Mouse (Mus musculus) lung, embryonic 14.5 days (tissue): ENCODE results near the gene BC049730. TPM values are rescaled to one million over a fixed set of nuclear protein-coding genes. Genes with fewer than 3 reads are reported as not detected.

Source experiments
- ATAC-seq: fragments of 200-750 bp; cut with Nextera tagmentation; 2 replicates; pipeline ENCODE4 v1.8.0; 2017; ENCODE audit warnings: mild to moderate bottlenecking, moderate TSS enrichment, moderate library complexity; ENCODE audit not compliant: insufficient read depth
- DNase-seq: peaks from one replicate; pipeline ENCODE4 v3.0.0-alpha.2; 2015
- H3K27ac ChIP-seq: fragments of 300-500 bp; sonication (generic); 2 replicates; pipeline ENCODE4 v1.5.1; 2014; ENCODE audit warnings: low read depth, mild to moderate bottlenecking, moderate library complexity
- H3K27me3 ChIP-seq: fragments of 300-500 bp; sonication (generic); 2 replicates; pipeline ENCODE4 v1.6.1; 2014; ENCODE audit warnings: low read length, control low read depth; ENCODE audit not compliant: insufficient read depth
- H3K36me3 ChIP-seq: fragments of 300-500 bp; sonication (generic); 2 replicates; pipeline ENCODE4 v1.6.1; 2014; ENCODE audit warnings: control low read depth; ENCODE audit not compliant: insufficient read depth
- H3K4me1 ChIP-seq: fragments of 300-500 bp; sonication (generic); 2 replicates; pipeline ENCODE4 v1.6.1; 2014; ENCODE audit warnings: antibody characterized with exemption, control low read depth; ENCODE audit not compliant: insufficient read depth
- H3K4me2 ChIP-seq: fragments of 300-500 bp; sonication (generic); 2 replicates; pipeline ENCODE4 v1.6.1; 2014; ENCODE audit warnings: mild to moderate bottlenecking
- H3K4me3 ChIP-seq: fragments of 300-500 bp; sonication (generic); 2 replicates; pipeline ENCODE4 v1.5.1; 2014; ENCODE audit warnings: low read depth, low read length
- H3K9ac ChIP-seq: fragments of 300-500 bp; sonication (generic); 2 replicates; pipeline ENCODE4 v1.6.1; 2014
- H3K9me3 ChIP-seq: fragments of 300-500 bp; sonication (generic); 2 replicates; pipeline ENCODE4 v1.6.1; 2016; ENCODE audit warnings: low read depth, low read length, control low read depth
- CTCF ChIP-seq: IDR thresholded peaks from 2 replicates; pipeline ENCODE4 v1.5.1; 2016; ENCODE audit warnings: antibody characterized with exemption, low read depth
- WGBS: fragments of 180-500 bp; shearing (Covaris S2); extraction: QIAGEN DNeasy Blood & Tissue Kit; methylation state at CpG from one replicate; pipeline ENCODE4 v1.1.7; 2014; 5-methylcytosine and 5-hydroxymethylcytosine counted together
- polyA plus RNA-seq: library from polyadenylated mRNA; unstranded; fragments of >200 nt; fragmentation: Nextera tagmentation; extraction: Ambion mirVana; gene quantifications from 2 replicates; pipeline ENCODE4 v1.2.1, GENCODE M21; 2014

BC049730 gene
- polyA plus RNA-seq, 1 experiment from 2014 or later: not detected

GRCm38 (mm10) chr7:24762574-24762973, 53.5 kb downstream of the BC049730 start:
- no peak for ATAC-seq
- no peaks in the 10 kb centered on the region for H3K4me1 ChIP-seq
- WGBS: 78% methylated on average over 8 of the region's 8 CpGs
- H3K9ac ChIP-seq: no peak overlapping the region
- TF ChIP-seq CTCF: no peak
- no peaks in the 10 kb centered on the region for H3K36me3 ChIP-seq
- DNase-seq: no peak
- no peak overlapping the region for H3K27ac ChIP-seq
- no peaks in the 10 kb centered on the region for H3K27me3 ChIP-seq
- H3K4me3 ChIP-seq: no peak overlapping the region
- H3K4me2 ChIP-seq: no peak overlapping the region
- H3K9me3 ChIP-seq: no peaks in the 10 kb centered on the region

Other genes starting within 250 kb of the BC049730 start
- 18.1 and 20.2 TPM in 2 replicates for gene Plaur, start 246.8 kb upstream of the BC049730 start, polyA plus RNA-seq
- 0.34 and 0.72 TPM in 2 replicates for gene Cadm4, start 227.2 kb upstream of the BC049730 start, polyA plus RNA-seq
- 36.2 and 37.7 TPM in 2 replicates for gene Zfp428, start 202.2 kb upstream of the BC049730 start, polyA plus RNA-seq
- gene AC161166.1, start 196.8 kb upstream of the BC049730 start, polyA plus RNA-seq: 0.32 and 0.47 TPM in 2 replicates
- gene Irgq, start 178.6 kb upstream of the BC049730 start, polyA plus RNA-seq: 8.0 and 9.3 TPM in 2 replicates
- gene Pinlyp, start 163.1 kb upstream of the BC049730 start, polyA plus RNA-seq: not detected in 2 replicates
- 96.6 and 121 TPM in 2 replicates for gene Xrcc1, start 163.0 kb upstream of the BC049730 start, polyA plus RNA-seq
- gene Ethe1, start 121.7 kb upstream of the BC049730 start, polyA plus RNA-seq: 26.5 and 26.7 TPM in 2 replicates
- 2.6 and 2.9 TPM in 2 replicates for gene Zfp575, start 121.6 kb upstream of the BC049730 start, polyA plus RNA-seq
- 0.14 and 0.33 TPM in 2 replicates for gene Phldb3, start 98.5 kb upstream of the BC049730 start, polyA plus RNA-seq
- gene Lypd3, start 72.7 kb upstream of the BC049730 start, polyA plus RNA-seq: 0.14 TPM in 1 of 2 replicates, not detected in the other
- not detected in 2 replicates for gene Tex101, start 32.6 kb upstream of the BC049730 start, polyA plus RNA-seq
- gene Gm4763, start 17.7 kb downstream of the BC049730 start, polyA plus RNA-seq: not detected in 2 replicates
- gene Cd177, start 51.1 kb downstream of the BC049730 start, polyA plus RNA-seq: 0.13 TPM in 1 of 2 replicates, not detected in the other
- not detected in 2 replicates for gene Ceacam10, start 68.0 kb downstream of the BC049730 start, polyA plus RNA-seq
- gene Gm9844, start 153.0 kb downstream of the BC049730 start, polyA plus RNA-seq: 23.5 and 25.5 TPM in 2 replicates
- gene Lypd4, start 160.7 kb downstream of the BC049730 start, polyA plus RNA-seq: not detected in 2 replicates
- not detected in 2 replicates for gene Dmrtc2, start 160.8 kb downstream of the BC049730 start, polyA plus RNA-seq
- 3,015 and 3,069 TPM in 2 replicates for gene Rps19, start 175.1 kb downstream of the BC049730 start, polyA plus RNA-seq
- gene Cd79a, start 188.1 kb downstream of the BC049730 start, polyA plus RNA-seq: 0.16 and 0.24 TPM in 2 replicates
- gene Arhgef1, start 193.7 kb downstream of the BC049730 start, polyA plus RNA-seq: 109 and 120 TPM in 2 replicates
- not detected in 2 replicates for gene Gm4881, start 235.3 kb downstream of the BC049730 start, polyA plus RNA-seq